37 mouse cellular contexts compared by ENCODE assay signal in genomic region chr7:102476601-102477000, GRCm38 (mm10). TPM values are rescaled to one million over a fixed set of nuclear protein-coding genes. Genes with fewer than 3 reads are reported as not detected.
"Had no signal": no experiment of that assay in that cellular context is flagged by ENCODE, and none has a peak within 500 bp of the region (broad histone marks: within the 10 kb centered on the region; RNA-seq: fewer than 3 reads in every experiment).

No protein-coding gene starts in this region.

- H3K4me1 ChIP-seq: limb, embryonic 12.5 days; limb, embryonic 13.5 days; limb, embryonic 15.5 days; liver, embryonic 15.5 days; midbrain, embryonic 10.5 days; midbrain, embryonic 12.5 days; midbrain, embryonic 13.5 days; midbrain, embryonic 15.5 days; neural tube, embryonic 12.5 days had no signal

- H3K36me3 ChIP-seq: limb, embryonic 12.5 days; limb, embryonic 13.5 days; limb, embryonic 15.5 days; midbrain, embryonic 13.5 days; midbrain, embryonic 15.5 days; neural tube, embryonic 12.5 days had no signal

- H3K4me3 ChIP-seq: limb, embryonic 10.5 days; limb, embryonic 12.5 days; limb, embryonic 13.5 days; limb, embryonic 15.5 days; liver, embryonic 12.5 days; liver, embryonic 13.5 days; liver, embryonic 15.5 days; lung, embryonic 15.5 days; megakaryocyte, embryonic 14.5 days; midbrain, embryonic 10.5 days; midbrain, embryonic 12.5 days; midbrain, embryonic 13.5 days; midbrain, embryonic 15.5 days; myocyte; neural tube, embryonic 12.5 days had no signal

- H3K27me3 ChIP-seq: limb, embryonic 12.5 days; limb, embryonic 13.5 days; limb, embryonic 15.5 days; liver, embryonic 12.5 days; liver, embryonic 13.5 days; liver, embryonic 15.5 days; lung, embryonic 15.5 days; megakaryocyte, embryonic 14.5 days; midbrain, embryonic 12.5 days; midbrain, embryonic 13.5 days; midbrain, embryonic 15.5 days; neural tube, embryonic 12.5 days had no signal

- DNase-seq: left cerebral cortex, postnatal 4 days; liver; liver, embryonic 13.5 days; liver, postnatal 0 days; lung, adult 18-20 months; lung, adult 2 months; lung, embryonic 14.5 days; lung, postnatal 10 days; lung, postnatal 14 days; lung, postnatal 4 days; midbrain, embryonic 14.5 days had no signal

- H3K9ac ChIP-seq: limb, embryonic 12.5 days; limb, embryonic 13.5 days; limb, embryonic 15.5 days; liver, embryonic 12.5 days; liver, embryonic 13.5 days; liver, embryonic 14.5 days; liver, embryonic 15.5 days; liver, postnatal 0 days; lung, embryonic 14.5 days; lung, embryonic 15.5 days; midbrain, embryonic 12.5 days; midbrain, embryonic 13.5 days; midbrain, embryonic 15.5 days; neural tube, embryonic 12.5 days had no signal

- H3K27ac ChIP-seq: limb, embryonic 10.5 days; limb, embryonic 12.5 days; limb, embryonic 13.5 days; limb, embryonic 15.5 days; liver, embryonic 12.5 days; liver, embryonic 13.5 days; liver, embryonic 14.5 days; liver, embryonic 15.5 days; lung, embryonic 15.5 days; macrophage; midbrain, embryonic 10.5 days; midbrain, embryonic 12.5 days; midbrain, embryonic 13.5 days; midbrain, embryonic 15.5 days; neural tube, embryonic 12.5 days had no signal

- H3K4me2 ChIP-seq: limb, embryonic 12.5 days; limb, embryonic 13.5 days; limb, embryonic 15.5 days; liver, embryonic 11.5 days; liver, embryonic 12.5 days; liver, embryonic 13.5 days; liver, embryonic 15.5 days; lung, embryonic 14.5 days; lung, embryonic 15.5 days; midbrain, embryonic 11.5 days; midbrain, embryonic 12.5 days; midbrain, embryonic 13.5 days; midbrain, embryonic 15.5 days; neural tube, embryonic 12.5 days had no signal

- H3K9me3 ChIP-seq: limb, embryonic 10.5 days; limb, embryonic 12.5 days; limb, embryonic 13.5 days; limb, embryonic 15.5 days; liver, embryonic 12.5 days; liver, embryonic 13.5 days; liver, embryonic 15.5 days; lung, embryonic 15.5 days; megakaryocyte, embryonic 14.5 days; midbrain, embryonic 10.5 days; midbrain, embryonic 12.5 days; midbrain, embryonic 13.5 days; midbrain, embryonic 15.5 days; neural tube, embryonic 12.5 days had no signal

- ATAC-seq: liver, embryonic 12.5 days; liver, postnatal 0 days; midbrain, embryonic 13.5 days; midbrain, embryonic 15.5 days; midbrain, embryonic 16.5 days had no signal

RNA-seq across cellular contexts. Expression of gene Olfr543, which starts 4.9 kb away (rescaled TPM):
- polyA plus RNA-seq: liver, adult 2 months; lung, adult 2 months; macrophage; myocyte had no signal

RNA-seq across cellular contexts. Expression of gene Olfr544, which starts 11.5 kb away (rescaled TPM):
- polyA plus RNA-seq: limb, embryonic 12.5 days; liver, adult 2 months; lung, adult 2 months; macrophage; myocyte had no signal

RNA-seq across cellular contexts. Expression of gene Olfr545, which starts 22.8 kb away (rescaled TPM):
- polyA plus RNA-seq: limb, embryonic 13.5 days; limb, embryonic 14.5 days; liver, adult 2 months; liver, embryonic 12.5 days; liver, embryonic 13.5 days; liver, embryonic 14.5 days; liver, embryonic 15.5 days; liver, embryonic 16.5 days; liver, postnatal 0 days; lung, adult 2 months; lung, embryonic 14.5 days; lung, embryonic 15.5 days; lung, embryonic 16.5 days; macrophage; myocyte had no signal

RNA-seq across cellular contexts. Expression of gene Olfr547, which starts 57.9 kb away (rescaled TPM):
- polyA plus RNA-seq: limb, embryonic 10.5 days; limb, embryonic 11.5 days; limb, embryonic 12.5 days; limb, embryonic 13.5 days; limb, embryonic 14.5 days; limb, embryonic 15.5 days; liver, adult 2 months; liver, embryonic 11.5 days; liver, embryonic 12.5 days; liver, embryonic 13.5 days; liver, embryonic 14.5 days; liver, embryonic 15.5 days; liver, embryonic 16.5 days; liver, postnatal 0 days; lung, adult 2 months; lung, embryonic 14.5 days; lung, embryonic 15.5 days; lung, embryonic 16.5 days; macrophage; midbrain, embryonic 10.5 days; midbrain, embryonic 11.5 days; midbrain, embryonic 12.5 days; midbrain, embryonic 13.5 days; midbrain, embryonic 14.5 days; midbrain, embryonic 15.5 days; midbrain, embryonic 16.5 days; midbrain, postnatal 0 days; myocyte; neural tube, embryonic 11.5 days; neural tube, embryonic 12.5 days had no signal
